Mouse (Mus musculus): Measurements from ENCODE around the gene Scfd1. TPM values are rescaled to one million over a fixed set of nuclear protein-coding genes. Genes with fewer than 3 reads are reported as not detected.

Gene Scfd1
- polyA plus RNA-seq, 1 experiment: 29.8 TPM

DNA sequence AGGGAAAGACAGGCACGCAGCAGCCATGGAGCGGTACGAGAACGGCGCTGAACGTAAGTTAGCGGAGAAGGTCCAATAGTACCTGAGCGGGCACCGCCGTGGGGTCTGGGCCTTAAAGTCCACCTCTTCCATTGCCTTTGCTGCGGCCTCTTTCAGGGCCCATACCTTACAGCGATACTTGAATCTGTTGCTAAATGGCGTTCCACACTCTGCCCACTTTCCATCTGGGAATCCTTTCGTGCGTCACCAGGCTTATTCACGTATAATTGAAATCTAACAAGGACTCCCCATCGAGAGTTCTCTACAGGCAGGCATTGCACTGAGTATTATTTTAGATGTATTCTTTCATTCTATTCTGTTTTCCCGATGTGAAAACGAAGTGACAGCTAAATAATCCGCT, 117.3 kb downstream of the Scfd1 start:
- DNase-seq (ENCODE audit: extremely low spot score in 1 of 2, low spot score in 1 of 2): peak; percentile 32 to 70

Other genes with a start within 250 kb of the Scfd1 start
- gene G2e3, start 29.4 kb upstream of the Scfd1 start, polyA plus RNA-seq (2012; rRNA removed): 8.1 and 8.6 TPM in 2 replicates
- 22.1 and 25.3 TPM in 2 replicates for gene Coch, start 215.8 kb downstream of the Scfd1 start, polyA plus RNA-seq (2012; rRNA removed)

Measured in frontal cortex, adult 2 months (tissue).